Mouse (Mus musculus) heart, postnatal 0 days (tissue): Measurements from ENCODE around the gene Nab2.

Experiments
- CTCF ChIP-seq: IDR thresholded peaks from 2 replicates; pipeline ENCODE4 v1.5.1; 2016; ENCODE audit warnings: antibody characterized with exemption, control low read depth, low read depth
- EP300 ChIP-seq: IDR thresholded peaks from 2 replicates; pipeline ENCODE4 v1.6.1; 2016; ENCODE audit warnings: antibody characterized with exemption, low read depth

DNA sequence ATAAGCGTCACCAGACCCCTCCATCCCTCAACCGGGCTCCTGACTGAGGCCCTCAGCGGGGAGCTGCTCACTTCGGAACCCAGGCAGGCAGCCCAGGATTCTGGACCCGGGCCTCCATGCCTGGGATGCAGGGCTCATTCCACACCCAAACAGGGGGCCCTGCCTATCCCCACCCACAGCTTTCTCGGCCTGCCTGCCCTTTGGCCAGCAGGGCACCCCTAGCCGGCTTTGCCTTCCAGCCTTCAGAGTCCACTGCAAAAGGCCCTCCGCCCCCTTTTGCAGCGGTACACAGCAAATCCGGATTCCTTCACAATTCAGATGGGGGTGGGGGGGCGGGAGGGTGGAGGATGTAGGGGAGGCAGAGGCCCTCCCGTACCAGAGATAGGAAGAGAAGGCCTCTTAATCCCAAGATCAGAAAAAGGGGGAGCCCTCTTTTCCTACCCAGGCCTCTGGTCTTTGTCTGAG, 48.4 kb downstream of the Nab2 start:
- TF ChIP-seq CTCF (no peak), EP300 (no peak)
